Mouse (Mus musculus) heart, postnatal 0 days (tissue): ENCODE measurements around the gene Sync.

Experiments
- CTCF ChIP-seq: IDR thresholded peaks from 2 replicates; pipeline ENCODE4 v1.5.1; 2016; ENCODE audit warnings: antibody characterized with exemption, control low read depth, low read depth
- EP300 ChIP-seq: IDR thresholded peaks from 2 replicates; pipeline ENCODE4 v1.6.1; 2016; ENCODE audit warnings: antibody characterized with exemption, low read depth

DNA sequence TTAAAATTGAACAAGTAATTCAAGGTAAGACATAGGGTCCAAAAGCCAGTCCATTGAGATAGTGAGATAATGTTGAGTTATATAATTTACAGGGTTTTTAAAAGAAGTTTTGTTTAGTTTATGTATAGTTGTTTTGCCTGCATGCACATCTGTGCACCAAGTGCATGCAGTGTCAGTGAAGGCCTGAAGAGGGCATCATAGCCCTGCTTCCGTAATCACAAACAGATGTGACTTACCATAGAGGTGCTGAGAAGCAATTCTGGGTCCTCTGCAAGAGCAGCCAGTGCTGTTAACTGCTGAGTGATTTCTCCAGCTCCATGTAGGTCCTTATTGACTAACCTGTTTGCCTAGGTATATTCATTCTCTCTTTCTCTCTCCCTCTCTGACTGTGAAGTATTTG, 54.5 kb downstream of the Sync start:
- TF ChIP-seq EP300 (no peak), CTCF (no peak)
